Mouse (Mus musculus) thymus, adult 2 months (tissue): ENCODE results near the gene Sap25.

Experiments used
- CTCF ChIP-seq: fragments of 200-500 bp; IDR thresholded peaks from 2 replicates; pipeline ENCODE4 v1.5.1; 2012; ENCODE audit warnings: mild to moderate bottlenecking, control low read depth, low read length, moderate library complexity, borderline replicate concordance; ENCODE audit not compliant: control insufficient read depth, poor library complexity, insufficient read depth; ENCODE audit errors: extremely low read depth
- POLR2A ChIP-seq: fragments of 200-500 bp; IDR thresholded peaks from 2 replicates; pipeline ENCODE4 v1.6.1; 2012; ENCODE audit warnings: mild to moderate bottlenecking, low read length, control low read depth, moderate library complexity; ENCODE audit not compliant: control insufficient read depth, poor library complexity, insufficient read depth; ENCODE audit errors: extremely low read depth

- TF ChIP-seq CTCF (no peak), POLR2A (no peak)
Observed at GRCm38 (mm10) chr5:137615347-137615746, 25.8 kb upstream of the Sap25 start.
